ENCODE assay signal across 12 mouse cellular contexts in the genomic region with DNA sequence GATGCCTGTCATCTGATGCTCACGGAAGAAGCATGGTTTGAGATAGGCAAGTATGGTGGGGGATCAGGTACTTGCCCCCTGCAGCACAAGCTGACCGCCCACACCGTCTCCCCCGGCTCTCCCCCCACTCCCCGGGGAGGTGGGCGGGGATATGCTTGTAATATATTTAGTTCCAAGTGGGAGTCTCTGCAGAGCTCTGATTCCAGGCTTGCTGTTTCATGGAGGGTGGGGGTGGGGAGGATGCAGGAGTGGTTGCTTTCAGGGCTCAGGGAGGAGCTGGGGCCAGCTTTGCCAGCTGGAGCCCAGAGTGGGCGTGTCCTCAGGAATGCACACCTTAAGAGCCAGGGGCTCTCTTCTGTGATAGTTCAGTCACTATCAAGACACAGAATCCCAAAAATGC. TPM values are rescaled to one million over a fixed set of nuclear protein-coding genes. Genes with fewer than 3 reads are reported as not detected.
DNase-seq lines count a peak whose midpoint lies in the region; ATAC-seq and TF ChIP-seq lines count a peak whose summit lies in the region.
"Had no signal": no experiment of that assay in that cellular context is flagged by ENCODE, and none has a peak within 500 bp of the region (broad histone marks: within the 10 kb centered on the region; RNA-seq: fewer than 3 reads in every experiment).

No protein-coding gene starts in this region.

- WGBS in heart, embryonic 16.5 days, result 4% methylated on average over 7 of the region's 7 CpGs
- 6% methylated on average over 7 of the region's 7 CpGs for WGBS in stomach, postnatal 0 days
- 23% methylated on average over 7 of the region's 7 CpGs for WGBS in forebrain, embryonic 10.5 days
- 18% methylated on average over 7 of the region's 7 CpGs for WGBS in midbrain, embryonic 16.5 days

- TF ChIP-seq EP300 in stomach, postnatal 0 days (optimal IDR thresholded peaks at IDR 0.05), result no peak

- H3K27me3 ChIP-seq in heart, embryonic 16.5 days (ENCODE audit: control insufficient read depth, insufficient read depth, low read length), result peaks cover 25% of the 10 kb centered on the region
- no peaks in the 10 kb centered on the region for H3K27me3 ChIP-seq in stomach, postnatal 0 days (ENCODE audit: control insufficient read depth, insufficient read depth, low read length)
- peaks cover 48% of the 10 kb centered on the region for H3K27me3 ChIP-seq in forebrain, embryonic 10.5 days (ENCODE audit: poor library complexity, severe bottlenecking)
- H3K27me3 ChIP-seq in midbrain, embryonic 16.5 days (ENCODE audit: control insufficient read depth, insufficient read depth, low read depth, low read length), result no peaks in the 10 kb centered on the region
- H3K27me3 ChIP-seq: hindbrain, embryonic 15.5 days had no signal

- H3K9me3 ChIP-seq in heart, embryonic 16.5 days (replicated peaks; ENCODE audit: control insufficient read depth, low read length), result no peaks in the 10 kb centered on the region
- no peaks in the 10 kb centered on the region for H3K9me3 ChIP-seq in stomach, postnatal 0 days (ENCODE audit: control insufficient read depth, low read length)
- H3K9me3 ChIP-seq in forebrain, embryonic 10.5 days, result no peaks in the 10 kb centered on the region
- H3K9me3 ChIP-seq in midbrain, embryonic 16.5 days (replicated peaks; ENCODE audit: control insufficient read depth, low read length, poor library complexity, severe bottlenecking), result no peaks in the 10 kb centered on the region
- H3K9me3 ChIP-seq: hindbrain, embryonic 15.5 days; liver, embryonic 12.5 days had no signal

- H3K4me2 ChIP-seq in heart, embryonic 16.5 days (ENCODE audit: low read depth, low read length), result peak overlapping the region; percentile 38
- H3K4me2 ChIP-seq in stomach, postnatal 0 days (replicated peaks; ENCODE audit: low read depth), result peak overlapping the region; percentile 23; the same call in 1 of the 2 replicates
- no peak overlapping the region for H3K4me2 ChIP-seq in midbrain, embryonic 16.5 days (ENCODE audit: low read length)
- H3K4me2 ChIP-seq: hindbrain, embryonic 15.5 days; liver, embryonic 12.5 days had no signal

- peak; percentile 30; the same call in 1 of the 2 replicates for ATAC-seq in heart, embryonic 16.5 days (replicated peaks; ENCODE audit: extremely low read depth, insufficient read depth, low FRiP score)
- ATAC-seq in stomach, postnatal 0 days (ENCODE audit: low FRiP score, low TSS enrichment), result peak; percentile 36; the same call in 1 of the 2 replicates
- ATAC-seq in midbrain, embryonic 16.5 days, result no peak
- ATAC-seq: liver, embryonic 12.5 days had no signal

- H3K4me1 ChIP-seq in heart, embryonic 16.5 days (ENCODE audit: control insufficient read depth, insufficient read depth, low read length), result peaks cover 14% of the 10 kb centered on the region
- no peaks in the 10 kb centered on the region; the same call in none of the 2 replicates for H3K4me1 ChIP-seq in stomach, postnatal 0 days (replicated peaks; ENCODE audit: control insufficient read depth, insufficient read depth)
- H3K4me1 ChIP-seq in forebrain, embryonic 10.5 days, result peaks cover 28% of the 10 kb centered on the region
- peaks cover 19% of the 10 kb centered on the region for H3K4me1 ChIP-seq in midbrain, embryonic 16.5 days (ENCODE audit: control insufficient read depth, insufficient read depth, low read length)

- no peaks in the 10 kb centered on the region for H3K36me3 ChIP-seq in heart, embryonic 16.5 days (ENCODE audit: control insufficient read depth, insufficient read depth)
- H3K36me3 ChIP-seq in stomach, postnatal 0 days (ENCODE audit: control insufficient read depth, insufficient read depth, low read length), result no peaks in the 10 kb centered on the region
- H3K36me3 ChIP-seq in forebrain, embryonic 10.5 days (replicated peaks), result no peaks in the 10 kb centered on the region
- no peaks in the 10 kb centered on the region for H3K36me3 ChIP-seq in midbrain, embryonic 16.5 days (ENCODE audit: control insufficient read depth, insufficient read depth, low read length)
- H3K36me3 ChIP-seq: hindbrain, embryonic 15.5 days; liver, embryonic 12.5 days had no signal

- H3K9ac ChIP-seq in heart, embryonic 16.5 days (ENCODE audit: low read length), result no peak overlapping the region
- no peak overlapping the region for H3K9ac ChIP-seq in stomach, postnatal 0 days (ENCODE audit: low read length)
- no peak overlapping the region for H3K9ac ChIP-seq in midbrain, embryonic 16.5 days (ENCODE audit: low read depth, low read length)
- H3K9ac ChIP-seq: hindbrain, embryonic 15.5 days; liver, embryonic 12.5 days had no signal

- no peak overlapping the region for H3K4me3 ChIP-seq in heart, embryonic 16.5 days (ENCODE audit: low read length)
- H3K4me3 ChIP-seq in stomach, postnatal 0 days (ENCODE audit: low read depth, low read length), result no peak overlapping the region
- no peak overlapping the region for H3K4me3 ChIP-seq in forebrain, embryonic 10.5 days
- H3K4me3 ChIP-seq in midbrain, embryonic 16.5 days (ENCODE audit: low read depth, low read length), result no peak overlapping the region
- H3K4me3 ChIP-seq: hindbrain, embryonic 15.5 days; liver, embryonic 12.5 days; myocyte had no signal

- TF ChIP-seq CTCF in stomach, postnatal 0 days (IDR thresholded peaks at IDR 0.05; ENCODE audit: low read depth), result no peak

- peak; percentile 65 to 71 for DNase-seq in kidney, postnatal 4 days
- DNase-seq in kidney, adult 18-20 months, result no peak
- peak; percentile 54 to 67 for DNase-seq in right cerebral cortex, adult 2 months (ENCODE audit: low spot score in 2 of 2)
- no peak for DNase-seq in right cerebral cortex, postnatal 25 days
- peak; percentile 31 for DNase-seq in stomach, postnatal 0 days (ENCODE audit: low spot score)
- DNase-seq in forebrain, embryonic 10.5 days (ENCODE audit: extremely low spot score, low spot score), result no peak
- DNase-seq: cerebellum, postnatal 25 days had no signal

- H3K27ac ChIP-seq in heart, embryonic 16.5 days (ENCODE audit: low read length), result no peak overlapping the region
- no peak overlapping the region for H3K27ac ChIP-seq in stomach, postnatal 0 days (replicated peaks)
- H3K27ac ChIP-seq in forebrain, embryonic 10.5 days, result no peak overlapping the region
- no peak overlapping the region for H3K27ac ChIP-seq in midbrain, embryonic 16.5 days (ENCODE audit: low read length)
- H3K27ac ChIP-seq: hindbrain, embryonic 15.5 days; liver, embryonic 12.5 days had no signal

RNA-seq across cellular contexts. Expression of gene Camk2n1, which starts 15.0 kb away (rescaled TPM):
- polyA plus RNA-seq in heart, embryonic 16.5 days (2015; fragmentation: Nextera tagmentation; extraction: Ambion mirVana), result 0.97 and 1.3 TPM in 2 replicates
- polyA plus RNA-seq in stomach, postnatal 0 days (2015; fragmentation: Nextera tagmentation; extraction: Ambion mirVana), result 4.5 and 4.8 TPM in 2 replicates
- polyA plus RNA-seq in forebrain, embryonic 10.5 days (2016; fragmentation: Nextera tagmentation; extraction: Ambion mirVana), result 0.96 and 0.98 TPM in 2 replicates
- 18.2 and 18.7 TPM in 2 replicates for polyA plus RNA-seq in midbrain, embryonic 16.5 days (2015; fragmentation: Nextera tagmentation; extraction: Ambion mirVana)

RNA-seq across cellular contexts. Expression of gene Mul1, which starts 34.6 kb away (rescaled TPM):
- 22.3 and 24.5 TPM in 2 replicates for polyA plus RNA-seq in heart, embryonic 16.5 days (2015; fragmentation: Nextera tagmentation; extraction: Ambion mirVana)
- polyA plus RNA-seq in stomach, postnatal 0 days (2015; fragmentation: Nextera tagmentation; extraction: Ambion mirVana), result 17.1 and 18.7 TPM in 2 replicates
- 21.2 and 22.7 TPM in 2 replicates for polyA plus RNA-seq in forebrain, embryonic 10.5 days (2016; fragmentation: Nextera tagmentation; extraction: Ambion mirVana)
- 18.3 and 20.1 TPM in 2 replicates for polyA plus RNA-seq in midbrain, embryonic 16.5 days (2015; fragmentation: Nextera tagmentation; extraction: Ambion mirVana)

Comparison
In these comparisons a context has a peak if more than half of its experiments do, and no peak if none do; other contexts are left out.
1. DNase-seq: peak in kidney, postnatal 4 days (2 of 2), right cerebral cortex, adult 2 months (2 of 2) and stomach, postnatal 0 days (single experiment); none in kidney, adult 18-20 months (single experiment), right cerebral cortex, postnatal 25 days (single experiment) and forebrain, embryonic 10.5 days (single experiment).